Mouse (Mus musculus): ENCODE measurements at regions not wholly inside any gene's neighbourhood (a gene's known extent, or its start where the extent isn't known, plus 50 kb on each side); places are given as distances from the start of the nearest gene placed in this dataset.

DNA sequence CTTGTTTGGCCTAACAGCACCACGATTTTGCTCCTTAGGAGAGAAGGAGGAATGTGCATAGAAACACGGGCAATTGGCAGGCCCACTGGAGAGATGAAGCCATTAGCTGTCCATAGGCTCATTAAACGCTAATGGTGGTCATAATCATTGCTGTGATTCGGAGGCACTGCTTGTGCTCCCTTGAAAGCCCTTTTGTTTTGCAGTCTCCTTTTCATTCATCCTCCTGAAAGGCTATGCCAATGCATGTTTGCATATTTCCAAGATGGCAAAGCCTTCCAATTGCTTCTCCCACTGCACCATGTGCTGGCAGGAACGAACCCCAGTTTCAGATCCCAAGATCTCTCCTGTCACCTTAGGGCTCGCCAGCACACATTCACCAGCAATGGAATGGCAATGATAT is 322.9 kb upstream of the Adgrl2 start:
- TF ChIP-seq CTCF (IDR thresholded peaks at IDR 0.05; ENCODE audit: low read depth, low read length) (no peak), POLR2A (IDR thresholded peaks at IDR 0.05; ENCODE audit: insufficient read depth, low read length) (no peak)
